Mouse (Mus musculus) left cerebral cortex, adult 11 months (tissue): ENCODE results near the gene Kcnip3.

Experiments used
- DNase-seq: peaks from one replicate; pipeline ENCODE4 v3.0.0; 2022; ENCODE audit warnings: low spot score

The Kcnip3 gene

DNA sequence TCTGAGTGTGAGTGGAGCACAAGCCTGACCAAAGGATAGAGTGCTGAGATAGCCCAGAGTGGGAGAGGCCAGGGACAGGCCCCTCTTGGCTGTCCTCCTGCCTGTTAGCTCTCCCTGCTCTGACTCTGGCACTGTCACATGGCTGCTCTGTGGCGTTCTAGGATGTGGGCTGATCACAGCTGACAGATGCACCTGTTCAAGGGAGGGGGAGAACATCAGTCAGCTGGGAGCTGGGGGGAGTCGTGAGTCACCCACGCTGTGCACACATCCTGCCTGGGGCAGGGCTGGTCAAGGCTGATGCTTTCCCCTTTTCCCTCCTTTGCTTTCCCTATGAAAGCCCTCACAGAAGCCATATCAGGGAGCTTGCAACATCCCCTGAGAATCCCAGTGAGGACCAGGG, 3.6 kb downstream of the Kcnip3 start:
- no peak for DNase-seq

- DNase-seq, result peak; percentile 74
These were observed 4.8 kb downstream of the Kcnip3 start for GRCm38 (mm10) chr2:127517081-127517480.

DNA sequence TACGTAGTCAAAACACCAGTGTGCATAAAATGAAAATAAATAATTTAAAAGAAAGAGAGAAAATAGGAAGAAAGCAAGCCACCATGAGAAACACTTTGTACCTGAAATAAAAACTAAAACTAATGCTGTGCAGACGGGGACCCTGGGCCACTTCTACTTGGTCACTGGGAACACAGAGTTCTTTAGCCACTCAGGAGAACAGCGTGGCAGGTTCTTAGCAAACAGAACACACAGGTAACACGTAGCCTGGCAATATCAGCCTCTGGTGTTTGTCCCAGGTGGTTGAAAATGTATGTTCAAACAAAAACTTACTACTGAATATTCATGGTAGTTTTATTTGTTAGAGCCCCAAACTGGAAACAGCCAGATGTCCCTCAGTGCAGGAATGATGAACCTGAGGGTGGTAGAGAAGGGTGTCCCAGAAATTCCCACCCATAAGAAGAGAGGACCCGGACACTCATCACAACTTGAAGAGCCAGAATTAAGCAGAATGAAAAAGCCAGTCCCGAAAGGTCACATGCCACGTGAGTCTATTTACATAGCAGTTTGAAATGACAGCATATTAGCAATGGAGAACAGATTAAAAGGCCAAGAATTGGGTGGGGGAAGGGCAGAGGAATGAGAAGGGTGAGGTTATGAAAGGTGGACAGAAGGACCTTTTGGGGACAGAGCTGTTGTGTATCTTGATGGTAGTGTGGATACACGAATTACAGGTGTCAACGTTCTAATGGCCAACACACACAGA, 7.3 kb downstream of the Kcnip3 start:
- DNase-seq, result no peak

GRCm38 (mm10) chr2:127513244-127513643, 8.7 kb downstream of the Kcnip3 start:
- no peak for DNase-seq

GRCm38 (mm10) chr2:127511426-127511825, 10.5 kb downstream of the Kcnip3 start:
- DNase-seq, result no peak

DNA sequence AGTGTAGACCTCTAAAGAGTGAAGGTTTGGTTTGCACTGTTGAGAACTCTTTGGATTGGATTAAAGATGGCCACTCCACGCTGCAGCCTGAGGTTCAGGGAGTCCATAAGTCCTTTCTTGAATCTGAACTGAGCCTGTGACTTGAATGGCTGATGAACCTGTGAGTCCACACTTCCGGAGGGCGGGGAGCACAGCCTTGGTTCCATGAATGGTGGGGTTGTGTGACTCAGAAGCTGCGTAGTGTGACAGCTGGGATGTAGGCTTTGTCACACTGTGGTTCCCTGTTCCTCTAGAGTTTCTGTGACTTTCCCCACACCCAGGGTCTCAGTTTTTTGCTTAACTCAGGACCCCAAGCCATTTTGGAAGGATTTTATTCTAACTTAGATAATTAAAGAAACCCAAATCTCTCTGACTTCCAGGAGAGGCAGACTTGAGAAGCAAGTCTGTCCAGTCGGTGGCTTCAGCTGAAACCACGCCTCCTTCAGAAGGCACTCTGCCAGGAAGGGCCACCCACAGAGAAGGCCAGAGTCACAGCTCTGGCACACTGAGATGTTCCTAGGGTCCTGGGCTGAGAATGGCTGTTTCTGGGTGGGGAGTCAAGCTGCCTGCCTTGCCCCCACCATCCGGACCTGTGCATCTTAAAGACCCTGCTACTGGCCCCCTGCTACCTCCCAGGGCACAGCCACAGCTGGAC, 13.8 kb downstream of the Kcnip3 start:
- no peak for DNase-seq

DNA sequence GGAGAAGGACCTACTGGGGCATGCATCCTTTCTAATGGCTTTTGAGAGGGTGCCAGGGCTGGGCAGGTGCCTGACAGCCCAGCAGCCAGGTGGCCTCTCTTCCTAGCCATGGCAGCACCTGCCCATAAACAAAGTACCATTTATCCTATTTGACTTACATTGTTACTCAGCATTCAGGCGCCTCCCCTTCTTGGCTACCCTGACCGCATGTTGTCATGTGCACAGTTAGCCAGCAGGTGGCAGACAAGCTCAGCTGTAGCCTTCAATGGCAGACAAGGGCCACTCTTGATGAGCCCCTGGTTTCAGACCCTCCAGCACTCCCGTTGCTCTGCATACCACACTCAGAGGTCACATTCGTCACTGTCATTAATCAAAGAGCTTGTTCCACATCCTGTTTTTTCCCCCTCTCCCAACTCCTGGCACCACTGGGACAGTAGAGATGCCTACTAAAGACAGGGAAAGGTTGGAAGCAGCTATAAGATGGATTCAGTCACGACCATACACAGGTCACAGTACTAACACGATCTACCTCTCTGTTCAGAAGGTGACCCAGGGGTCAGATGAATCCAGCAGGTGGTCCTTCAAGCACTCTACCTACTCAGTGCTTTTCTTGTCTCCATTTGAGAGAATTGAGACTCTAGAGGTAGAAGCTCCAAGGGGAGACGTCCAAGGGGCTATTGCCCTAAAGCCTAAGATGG, 14.7 kb downstream of the Kcnip3 start:
- peak; percentile 79 for DNase-seq

DNA sequence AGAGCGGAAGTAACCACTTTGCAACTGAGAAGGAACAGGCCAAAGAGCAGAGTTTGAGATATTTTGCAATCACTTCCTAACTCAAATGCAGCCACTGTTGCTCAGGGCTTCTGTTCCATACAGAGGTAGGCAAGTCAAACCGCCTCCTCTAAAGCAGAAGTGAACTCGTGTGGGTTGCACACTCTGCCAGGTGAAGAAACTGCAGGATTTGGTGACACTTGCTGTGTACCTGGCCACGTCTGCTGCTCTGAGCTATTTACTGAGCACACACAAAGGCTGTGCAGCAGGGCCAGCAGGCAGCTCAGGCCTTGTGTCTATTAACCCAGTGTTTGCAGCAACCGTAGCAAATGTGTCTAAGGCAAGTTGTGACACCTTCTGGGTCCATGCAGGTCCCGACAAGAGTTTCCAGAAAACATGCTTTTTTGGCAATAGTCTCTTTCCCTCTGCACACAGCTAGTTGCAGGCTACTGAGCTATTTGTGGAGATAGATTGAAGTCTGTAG, 15.7 kb downstream of the Kcnip3 start:
- no peak for DNase-seq

DNA sequence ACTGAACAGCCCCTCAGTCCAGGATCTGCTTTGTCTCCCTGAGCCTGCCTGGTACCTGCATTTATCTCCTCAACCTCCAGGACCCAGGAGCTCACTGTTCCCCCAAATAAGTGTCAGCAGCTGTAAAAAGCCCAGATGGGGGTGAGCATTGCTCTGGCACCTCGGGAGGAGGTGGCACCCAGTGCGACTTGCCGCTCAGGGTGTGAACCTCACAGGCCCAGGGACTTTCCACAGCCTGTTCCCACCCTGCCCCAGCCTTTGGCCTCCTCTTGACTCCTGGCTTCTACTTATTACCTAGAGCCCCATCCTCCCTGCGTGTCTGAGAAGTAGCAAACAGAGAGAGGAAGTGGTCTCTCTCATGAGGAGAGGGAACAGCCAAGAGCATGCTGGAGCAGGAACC, 16.7 kb downstream of the Kcnip3 start:
- no peak for DNase-seq

- no peak for DNase-seq
These were observed 17.9 kb downstream of the Kcnip3 start for GRCm38 (mm10) chr2:127503751-127504549.

DNA sequence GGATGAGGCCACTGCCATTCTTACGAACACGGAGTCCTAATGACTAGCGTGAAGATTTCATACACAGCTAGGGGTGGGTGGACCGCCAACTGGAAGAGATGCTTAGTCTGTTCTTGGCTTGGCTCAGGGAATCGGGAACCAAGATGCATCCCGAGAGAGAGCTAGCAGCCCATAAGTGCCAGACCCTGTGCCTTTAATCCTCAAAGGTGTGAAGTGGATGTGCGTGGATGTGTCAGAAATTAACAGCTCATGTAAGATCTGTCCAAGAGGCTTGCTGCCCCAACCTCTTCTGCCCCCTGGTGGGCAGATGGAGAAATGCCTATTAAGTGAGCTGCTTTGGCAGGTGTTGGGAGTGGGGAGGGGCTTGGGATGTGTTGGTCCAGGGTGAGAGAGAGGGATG, 20.8 kb downstream of the Kcnip3 start:
- DNase-seq, result no peak

DNA sequence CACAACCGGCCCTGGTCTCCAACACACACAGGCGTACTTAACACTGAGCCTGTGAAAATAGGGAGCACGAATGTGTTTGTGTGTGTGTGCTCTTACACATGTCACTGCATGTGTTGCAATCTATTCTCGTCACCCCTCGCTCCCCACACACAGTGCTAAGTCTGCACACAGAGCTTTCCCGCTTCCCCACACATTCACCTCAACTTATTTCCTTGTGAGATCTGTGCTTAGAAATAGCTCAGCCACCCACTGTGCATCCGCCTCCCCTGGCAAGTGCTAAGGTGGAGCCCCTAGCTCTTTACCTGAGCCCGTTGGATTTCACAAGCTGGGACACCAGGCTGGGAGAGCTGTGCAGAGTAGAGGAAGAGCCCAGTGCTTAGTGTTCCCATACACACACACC, 23.1 kb downstream of the Kcnip3 start:
- no peak for DNase-seq

GRCm38 (mm10) chr2:127496321-127496720, 25.6 kb downstream of the Kcnip3 start:
- no peak for DNase-seq

- DNase-seq, result no peak
These were observed 37.3 kb downstream of the Kcnip3 start for GRCm38 (mm10) chr2:127484476-127485170.

DNA sequence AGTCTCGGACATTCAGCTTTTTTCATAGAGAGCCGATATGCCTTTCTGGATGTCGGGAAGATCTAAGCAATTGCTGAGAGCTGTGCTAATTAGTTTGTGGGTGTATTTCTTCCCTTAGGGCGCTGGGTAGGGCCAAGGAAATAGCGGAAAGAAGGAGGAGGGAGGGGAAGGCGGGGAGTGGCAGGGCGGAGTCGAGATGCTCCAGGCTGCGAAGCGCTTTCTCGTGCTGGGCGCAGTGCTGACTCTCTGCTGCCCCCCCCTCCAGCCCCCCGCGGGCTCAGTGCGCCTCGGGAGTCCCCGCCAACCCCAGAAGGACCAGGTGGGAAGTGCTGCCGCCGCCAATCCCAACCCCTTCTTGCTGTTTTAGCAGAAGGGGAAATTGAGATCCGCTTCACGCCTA, 38.9 kb downstream of the Kcnip3 start:
- no peak for DNase-seq

- DNase-seq, result no peak
These were observed 39.4 kb downstream of the Kcnip3 start for GRCm38 (mm10) chr2:127482533-127482911.

GRCm38 (mm10) chr2:127481841-127482532, 39.9 kb downstream of the Kcnip3 start:
- no peak for DNase-seq

GRCm38 (mm10) chr2:127479763-127480162, 42.1 kb downstream of the Kcnip3 start:
- DNase-seq, result no peak

DNA sequence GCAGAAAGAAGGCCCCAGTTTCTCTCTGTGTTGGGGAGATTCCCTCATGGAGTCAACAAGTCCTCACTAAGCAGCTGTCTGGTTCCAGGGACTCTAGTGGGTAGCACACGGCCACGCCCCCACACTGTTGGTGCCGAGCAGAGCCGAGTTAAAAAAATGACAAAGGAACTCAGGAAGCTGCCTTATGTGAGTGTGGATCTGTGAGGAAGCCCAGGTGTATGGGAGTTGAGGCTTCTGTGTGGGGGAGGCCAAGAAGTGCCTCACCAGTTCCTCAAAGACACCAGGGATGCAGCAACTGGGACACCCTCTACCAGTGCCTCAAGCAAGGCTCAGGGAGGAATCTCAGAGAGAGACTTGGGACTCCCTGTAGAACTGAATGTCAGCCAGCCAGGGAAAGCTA, 42.7 kb downstream of the Kcnip3 start:
- no peak for DNase-seq

DNA sequence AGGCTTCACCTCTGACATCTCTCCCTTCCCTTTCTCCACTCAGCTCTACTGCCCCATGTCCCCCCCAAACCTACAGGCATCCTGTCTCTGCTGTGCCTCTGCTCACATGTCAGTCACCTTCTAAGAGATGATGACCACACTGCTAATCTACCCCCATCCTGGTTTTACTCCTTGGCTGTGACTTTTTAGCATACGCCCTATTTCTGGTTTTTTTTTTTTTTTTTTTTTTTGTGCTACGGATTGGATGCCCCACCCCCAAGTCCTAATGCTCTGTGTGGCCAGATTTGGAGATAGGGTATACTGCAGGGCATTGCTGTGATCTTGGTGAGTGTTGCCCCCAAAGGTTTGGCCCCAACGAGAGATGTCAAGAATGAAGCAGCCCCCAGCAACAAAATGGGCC, 49.6 kb downstream of the Kcnip3 start:
- no peak for DNase-seq

DNA sequence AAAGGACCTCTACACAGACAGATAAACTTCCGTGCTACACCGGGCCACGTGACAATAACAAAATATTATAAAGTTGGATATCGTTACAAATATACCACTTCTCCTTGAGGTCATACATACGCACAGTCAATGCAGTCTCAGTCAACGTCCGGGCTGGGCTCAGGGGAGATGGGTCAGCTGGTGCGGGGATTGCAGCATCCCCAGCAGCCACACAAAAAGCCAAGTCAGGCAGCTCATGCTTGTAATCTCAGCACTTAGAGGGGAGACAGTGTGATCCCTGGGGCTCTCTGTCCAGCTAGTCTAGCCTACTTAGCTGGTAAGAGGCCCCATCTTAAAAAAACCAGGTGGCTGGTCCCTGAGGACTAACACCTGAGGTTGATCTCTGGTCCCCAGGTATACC, 50.6 kb downstream of the Kcnip3 start:
- DNase-seq, result no peak
